Mouse (Mus musculus) urinary bladder, postnatal 4 days (tissue): Measurements from ENCODE around the gene Pdgfra.

Experiments
- DNase-seq, 2 experiments: peaks; one replicate each; pipeline ENCODE4 v3.0.0; 2021 to 2022; ENCODE audit warnings: low spot score in 2 of 2

The Pdgfra gene

DNA sequence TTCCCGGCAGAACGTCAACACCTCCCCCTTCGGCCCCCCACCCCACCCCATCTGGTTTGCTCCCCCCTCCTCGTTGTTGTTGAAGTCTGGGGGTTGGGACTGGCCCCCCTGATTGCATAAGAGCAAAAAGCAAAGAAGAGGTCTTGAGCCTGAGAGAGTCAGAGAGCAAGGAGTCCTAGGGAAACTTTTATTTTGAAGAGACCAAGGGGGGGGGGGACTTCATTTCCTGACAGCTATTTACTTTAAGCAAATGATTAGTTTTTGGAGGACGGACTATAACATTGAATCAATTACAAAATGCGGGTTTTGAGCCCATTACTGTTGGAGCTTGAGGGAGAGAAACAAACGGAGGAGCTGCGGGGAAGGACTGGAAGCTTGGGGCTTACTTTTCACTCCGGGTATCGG is at the start of gene Pdgfra:
Pdgfra (plus strand) TSS at position 272 of the 405 bp plus-strand sequence.
- peak in 1 of 2 experiments; percentile 58 for DNase-seq

DNA sequence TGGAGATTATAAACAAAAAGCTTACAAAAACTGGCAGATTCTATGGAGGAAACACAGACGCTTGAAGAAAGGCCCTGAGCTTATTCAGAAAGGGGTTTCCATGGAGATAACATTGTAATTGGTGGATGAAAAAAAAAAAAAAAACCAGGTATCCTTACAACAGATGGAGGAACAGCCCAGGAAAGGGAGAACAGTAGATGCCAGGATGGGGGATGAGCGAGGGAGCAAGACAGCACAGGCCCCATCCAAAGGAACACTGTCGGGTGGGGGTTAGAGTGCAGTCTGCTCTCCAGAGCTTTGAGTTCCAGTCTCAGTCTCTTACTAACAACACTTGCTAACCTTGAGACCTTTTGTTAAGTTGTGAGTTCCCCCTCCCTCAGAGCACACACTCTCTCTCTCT is 45.6 kb upstream of the Pdgfra start:
- no peak for DNase-seq

DNA sequence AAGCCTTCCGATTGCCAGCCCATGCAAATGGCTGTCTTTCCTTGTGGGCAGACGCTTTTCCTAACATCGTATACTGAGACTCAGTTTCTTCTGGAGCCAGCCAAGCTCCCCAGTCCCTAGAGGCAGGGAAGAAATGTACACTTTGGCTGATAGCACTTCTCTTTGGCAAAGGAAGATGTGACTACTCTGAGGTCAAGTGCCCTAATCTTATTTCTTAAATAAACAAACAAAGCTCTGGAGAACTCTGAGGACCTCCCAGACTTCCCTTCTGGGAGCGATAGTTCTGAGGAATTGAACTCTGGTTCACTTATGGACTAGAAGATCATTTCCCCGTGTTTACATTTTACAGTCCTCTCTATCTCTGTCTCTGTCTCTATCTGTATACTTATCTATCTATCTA is 42.7 kb upstream of the Pdgfra start:
- no peak for DNase-seq

DNA sequence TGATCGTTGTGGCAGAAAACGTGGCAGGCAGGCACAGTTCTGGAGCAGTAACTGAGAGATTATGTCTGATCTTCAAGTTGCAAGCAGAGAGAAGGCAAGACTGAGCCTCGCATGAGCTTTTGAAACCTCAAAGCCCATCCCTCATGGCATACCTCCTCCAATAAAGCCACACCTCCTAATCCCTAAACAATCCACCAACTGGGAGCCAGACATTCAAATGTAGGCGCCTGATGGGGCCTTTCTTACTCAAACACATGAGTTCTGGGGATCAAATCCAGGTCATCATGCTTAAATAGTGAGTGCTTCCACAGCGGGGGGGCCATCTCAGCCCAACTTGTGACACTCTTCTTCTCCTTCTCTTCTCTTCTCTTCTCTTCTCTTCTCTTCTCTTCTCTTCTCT is 40.3 kb upstream of the Pdgfra start:
- no peak for DNase-seq

DNA sequence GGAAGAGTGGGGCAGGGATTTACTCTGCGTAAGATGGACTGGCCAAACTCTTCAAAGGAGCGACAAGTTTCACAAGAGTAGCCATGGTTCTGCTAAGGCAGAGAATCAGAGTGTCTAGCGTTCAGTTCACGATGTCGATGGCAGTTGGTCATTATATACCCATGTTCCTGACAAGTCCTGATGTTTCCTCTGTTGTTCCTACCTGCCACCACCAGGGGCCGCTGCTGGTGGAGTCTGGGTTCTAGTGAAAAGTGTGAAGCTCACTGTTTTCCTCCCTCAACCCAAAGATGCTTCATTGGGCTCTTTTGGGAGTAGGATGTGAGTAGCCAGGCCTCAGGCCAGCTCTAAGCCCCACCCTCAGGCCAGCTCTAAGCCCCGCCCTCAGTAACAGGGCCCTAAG is 33.3 kb upstream of the Pdgfra start:
- peak in 1 of 2 experiments; percentile 55 for DNase-seq

DNA sequence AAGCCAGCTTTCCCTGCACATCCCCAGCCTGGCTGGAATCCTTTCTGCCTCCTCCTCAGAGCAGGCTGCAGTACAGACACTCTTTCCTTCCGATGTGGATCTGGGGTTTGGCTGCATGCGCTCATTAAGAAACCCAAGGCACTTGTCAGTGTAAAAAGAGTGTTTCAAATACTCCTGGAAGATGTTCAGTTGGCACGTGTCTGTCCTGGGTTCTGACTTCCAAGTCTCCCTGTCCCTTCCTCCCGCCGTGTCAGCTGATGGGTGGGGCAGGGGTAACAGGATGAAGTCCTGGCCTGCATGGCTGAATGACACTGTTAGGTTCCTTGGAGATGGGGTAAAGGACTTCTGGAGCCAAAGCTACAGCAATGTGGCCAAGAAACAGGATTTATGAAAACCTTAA is 30.4 kb upstream of the Pdgfra start:
- peak; percentile 58 to 60 for DNase-seq

DNA sequence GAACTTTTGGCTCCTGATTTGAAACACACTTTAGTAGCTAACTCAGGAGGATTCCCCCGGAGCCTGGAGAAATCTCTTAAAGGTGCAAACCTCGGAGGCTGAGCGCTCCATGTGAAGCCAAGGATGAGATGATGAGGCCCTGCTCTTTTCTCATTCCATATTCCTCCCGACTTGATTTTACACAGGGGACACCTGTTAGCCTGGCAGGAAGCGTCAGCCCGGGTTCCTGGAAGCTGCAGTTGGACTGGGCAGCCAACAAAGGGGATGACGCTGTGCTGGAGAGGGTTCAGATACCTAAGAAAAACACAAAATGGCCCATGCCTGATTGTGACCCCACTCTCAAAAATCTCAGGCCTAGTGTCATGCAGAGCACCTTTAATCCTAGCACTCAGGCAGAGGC is 17.4 kb upstream of the Pdgfra start:
- peak in 1 of 2 experiments; percentile 51 for DNase-seq

DNA sequence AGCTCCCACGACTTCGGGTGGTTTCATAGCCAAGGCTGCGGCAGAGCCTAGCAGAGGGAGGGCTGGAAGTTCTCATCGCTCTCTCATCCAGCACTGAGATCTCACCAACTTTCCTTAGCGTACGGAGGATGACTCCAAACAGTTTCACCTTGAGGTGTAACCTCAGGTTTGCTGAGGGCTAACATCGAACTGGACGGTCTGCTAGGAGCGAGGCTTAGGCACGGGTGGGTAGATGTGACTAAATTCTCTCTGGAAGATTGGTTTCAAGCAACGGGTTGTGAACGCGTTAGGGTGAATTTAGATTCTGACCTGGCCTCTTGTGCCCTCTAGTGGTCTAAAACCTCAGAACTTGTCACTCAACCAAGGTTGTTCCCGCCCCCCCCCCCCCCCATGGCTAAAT is 9.0 kb upstream of the Pdgfra start:
- DNase-seq: peak in 1 of 2 experiments; percentile 68

DNA sequence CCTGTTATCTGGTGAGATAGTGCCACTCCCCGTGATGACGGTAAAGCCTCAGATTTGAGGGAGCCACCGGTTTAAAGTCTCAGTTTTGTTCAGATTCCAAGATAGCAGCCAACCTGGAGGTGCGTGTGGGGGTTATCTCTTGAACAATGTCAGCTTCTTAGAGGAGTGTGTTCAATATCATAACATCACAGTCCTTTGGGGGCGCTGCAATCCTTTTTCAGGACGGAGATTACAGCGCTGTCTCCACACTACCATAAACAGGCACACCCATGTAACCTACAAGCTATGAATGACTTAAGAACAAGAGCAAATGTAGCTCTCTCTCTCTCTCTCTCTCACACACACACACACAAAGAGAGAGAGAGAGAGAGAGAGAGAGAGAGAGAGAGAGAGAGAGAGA is 8.3 kb upstream of the Pdgfra start:
- peak in 1 of 2 experiments; percentile 52 for DNase-seq

DNA sequence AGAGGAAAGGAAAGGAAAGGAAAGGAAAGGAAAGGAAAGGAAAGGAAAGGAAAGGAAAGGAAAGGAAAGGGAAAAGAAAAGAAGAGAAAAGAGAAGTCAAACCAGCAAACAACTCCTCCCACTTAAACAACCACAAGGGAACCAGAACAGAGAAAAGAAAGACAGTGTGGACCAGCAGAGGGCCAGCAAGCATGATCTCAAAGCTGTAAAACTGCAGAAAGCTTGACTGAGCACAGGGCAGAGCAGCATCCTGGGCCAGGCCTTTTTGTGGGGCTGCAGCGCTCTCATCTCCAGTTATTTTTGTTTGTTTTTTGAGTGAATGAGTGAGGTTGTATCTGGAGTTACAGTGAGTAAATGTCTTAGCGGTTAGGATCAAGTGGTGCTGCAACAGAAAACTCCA is 6.8 kb upstream of the Pdgfra start:
- peak in 1 of 2 experiments; percentile 23 for DNase-seq

DNA sequence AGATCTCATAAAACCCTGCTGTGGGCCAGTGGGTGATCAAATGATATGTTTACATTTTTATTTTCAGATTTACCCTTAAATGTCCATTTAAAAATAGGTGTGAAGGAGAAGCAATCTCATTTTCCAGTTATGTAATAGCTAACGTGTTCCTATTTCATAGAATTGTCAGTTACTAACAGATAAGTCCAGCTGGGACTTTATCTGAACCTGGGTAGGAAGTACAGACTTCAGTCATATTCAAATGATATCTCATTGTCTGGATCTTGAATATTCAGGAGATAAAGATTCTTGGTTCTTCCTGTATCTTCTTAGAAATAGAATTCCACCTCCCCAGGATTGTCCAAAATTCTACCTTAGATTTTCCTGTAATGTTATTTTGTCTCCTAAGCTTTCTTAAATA is 5.6 kb upstream of the Pdgfra start:
- DNase-seq: no peak

DNA sequence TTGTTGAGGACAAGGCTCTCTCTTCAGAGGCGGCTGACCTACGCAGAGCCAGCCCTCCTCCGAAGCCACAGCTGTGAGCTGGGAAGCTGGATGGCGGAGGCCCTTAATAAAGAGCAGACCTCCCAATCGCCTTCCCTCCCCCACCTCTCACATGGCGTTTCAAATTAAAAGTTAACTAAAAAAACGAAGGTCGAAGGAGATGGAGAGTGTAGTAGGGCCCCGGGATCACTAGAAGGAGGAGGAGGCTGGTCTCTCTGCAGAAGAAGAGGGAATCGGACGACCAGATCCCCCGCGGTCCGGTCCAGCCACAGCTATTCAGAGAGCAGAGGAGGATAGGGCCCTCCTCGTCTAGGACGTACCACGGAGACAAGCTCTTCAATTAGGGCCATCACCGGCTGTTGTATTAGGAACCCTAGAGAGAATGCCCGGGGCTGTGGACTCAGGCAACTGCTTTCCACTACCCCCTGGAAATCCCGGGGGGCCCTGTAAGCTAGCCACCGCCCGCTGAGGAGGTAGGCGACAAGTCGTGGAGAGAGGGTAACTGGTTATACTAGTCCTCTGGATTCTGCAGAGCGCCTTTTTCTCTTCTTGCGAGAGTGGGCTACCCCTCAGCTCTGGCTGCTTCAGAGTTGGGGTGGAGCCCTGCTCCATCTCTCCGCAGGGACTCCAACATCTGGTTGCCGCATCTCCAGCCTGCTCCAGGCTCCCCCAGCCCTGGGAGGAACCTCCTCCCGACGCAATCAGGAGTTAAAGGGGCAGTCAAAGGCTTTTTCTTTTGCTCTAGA is 3.6 kb upstream of the Pdgfra start:
- peak; percentile 59 to 63 for DNase-seq

DNA sequence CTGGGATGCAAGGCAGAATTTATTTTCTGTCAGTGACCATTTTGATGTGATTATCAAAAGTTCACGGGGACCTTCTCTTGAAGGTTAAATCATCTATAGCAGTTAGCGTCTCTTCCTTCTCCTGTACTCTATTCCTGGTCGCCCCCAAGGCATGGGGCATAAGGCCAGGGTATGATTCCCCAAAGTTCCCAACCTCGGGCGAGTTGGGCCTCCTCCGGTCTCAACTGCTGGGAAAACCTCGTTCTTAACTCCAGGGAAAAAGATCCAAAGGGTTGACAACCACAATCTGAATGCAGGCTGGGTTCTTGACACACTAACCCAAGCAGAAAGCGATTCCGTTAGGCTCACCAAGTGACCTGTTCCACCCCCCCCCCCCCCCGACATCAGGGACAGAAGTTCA is 2.7 kb upstream of the Pdgfra start:
- DNase-seq: peak in 1 of 2 experiments; percentile 50

DNA sequence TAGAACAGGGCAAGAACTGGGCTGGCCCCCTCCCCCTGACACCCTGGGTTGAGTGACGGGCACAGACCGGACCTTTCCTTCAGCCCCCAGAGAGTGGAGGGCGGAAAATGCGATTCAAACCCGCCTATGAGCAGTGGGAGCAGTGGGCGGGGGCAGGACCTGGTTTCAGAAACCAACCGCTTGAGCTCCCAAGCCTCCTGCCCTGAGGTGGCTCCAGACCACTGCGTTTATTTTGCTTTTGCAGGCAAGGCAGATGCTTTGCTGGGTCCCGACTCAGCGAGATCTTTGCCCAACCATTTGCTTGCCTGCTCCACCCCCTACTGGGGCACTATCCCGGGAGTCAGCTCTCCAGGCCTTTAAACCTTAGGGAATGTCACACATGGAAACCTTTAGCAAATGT is 2.2 kb upstream of the Pdgfra start:
- DNase-seq: peak; percentile 41 to 59

DNA sequence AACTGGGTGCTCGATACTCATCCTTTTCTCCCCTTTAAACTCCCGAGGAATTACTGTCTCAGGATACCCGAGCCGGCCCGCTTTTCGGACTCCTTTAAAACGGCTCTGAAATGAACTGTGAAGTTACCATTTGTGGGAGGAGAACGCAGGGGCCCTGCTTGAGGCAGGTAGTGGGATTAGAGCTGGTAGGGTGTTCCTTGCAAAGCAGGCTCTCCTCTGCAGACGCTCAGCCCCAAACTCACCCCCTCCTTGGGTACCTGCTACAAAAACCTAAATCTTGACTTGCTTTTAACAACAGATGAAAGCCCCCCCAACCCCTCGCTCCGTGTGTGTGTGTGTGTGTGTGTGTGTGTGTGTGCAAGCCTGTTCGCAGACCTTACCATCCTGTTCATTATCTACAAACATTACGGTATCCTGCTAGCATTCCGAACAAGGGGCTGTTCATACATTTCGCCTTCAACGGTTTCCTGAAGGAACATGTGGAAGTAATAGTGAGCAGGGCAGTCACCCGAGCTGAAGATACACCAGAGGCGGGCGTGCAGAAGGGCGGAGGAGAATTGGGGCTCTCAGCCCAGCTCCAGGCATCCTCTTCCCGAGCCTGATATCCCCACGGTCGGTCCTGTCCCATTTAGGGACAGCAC is 1.6 kb upstream of the Pdgfra start:
- DNase-seq: peak in 1 of 2 experiments; percentile 58

DNA sequence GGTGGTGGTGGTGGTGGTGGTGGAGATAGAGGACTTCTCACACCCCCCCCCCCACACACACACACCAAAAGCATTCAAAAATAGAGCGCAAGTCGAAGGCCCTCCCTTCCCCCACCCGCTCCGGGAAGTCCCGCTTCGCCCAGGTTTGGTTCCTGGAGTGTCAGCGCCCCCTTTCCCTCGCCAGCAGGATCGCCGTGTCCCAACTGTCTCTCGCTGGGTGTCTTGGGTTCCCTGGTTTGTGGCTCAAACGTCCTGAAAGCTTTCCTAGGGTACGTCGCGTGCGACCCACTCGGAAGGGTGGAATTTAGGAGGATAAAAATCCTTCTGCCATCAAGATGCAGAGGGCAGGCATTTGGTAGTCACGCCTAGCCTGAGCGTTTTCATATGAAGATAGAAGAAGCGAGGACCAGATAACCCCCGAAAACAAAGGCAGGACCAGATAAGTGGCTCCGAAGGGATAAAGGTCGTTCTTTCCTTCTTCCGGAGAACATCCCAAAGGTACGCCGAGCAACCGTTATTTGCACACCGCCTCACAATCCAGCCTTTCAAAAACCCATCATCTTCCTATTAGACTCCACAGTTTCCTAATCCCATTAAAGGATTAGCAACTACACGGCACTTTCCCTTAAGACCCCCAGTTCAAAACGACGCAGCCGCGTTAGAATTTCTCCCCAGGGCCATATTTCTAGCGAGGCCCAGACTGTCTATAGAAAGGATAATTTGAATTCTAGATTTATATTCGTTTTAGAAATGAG is 769 bp upstream of the Pdgfra start:
- DNase-seq: peak; percentile 78 to 88

DNA sequence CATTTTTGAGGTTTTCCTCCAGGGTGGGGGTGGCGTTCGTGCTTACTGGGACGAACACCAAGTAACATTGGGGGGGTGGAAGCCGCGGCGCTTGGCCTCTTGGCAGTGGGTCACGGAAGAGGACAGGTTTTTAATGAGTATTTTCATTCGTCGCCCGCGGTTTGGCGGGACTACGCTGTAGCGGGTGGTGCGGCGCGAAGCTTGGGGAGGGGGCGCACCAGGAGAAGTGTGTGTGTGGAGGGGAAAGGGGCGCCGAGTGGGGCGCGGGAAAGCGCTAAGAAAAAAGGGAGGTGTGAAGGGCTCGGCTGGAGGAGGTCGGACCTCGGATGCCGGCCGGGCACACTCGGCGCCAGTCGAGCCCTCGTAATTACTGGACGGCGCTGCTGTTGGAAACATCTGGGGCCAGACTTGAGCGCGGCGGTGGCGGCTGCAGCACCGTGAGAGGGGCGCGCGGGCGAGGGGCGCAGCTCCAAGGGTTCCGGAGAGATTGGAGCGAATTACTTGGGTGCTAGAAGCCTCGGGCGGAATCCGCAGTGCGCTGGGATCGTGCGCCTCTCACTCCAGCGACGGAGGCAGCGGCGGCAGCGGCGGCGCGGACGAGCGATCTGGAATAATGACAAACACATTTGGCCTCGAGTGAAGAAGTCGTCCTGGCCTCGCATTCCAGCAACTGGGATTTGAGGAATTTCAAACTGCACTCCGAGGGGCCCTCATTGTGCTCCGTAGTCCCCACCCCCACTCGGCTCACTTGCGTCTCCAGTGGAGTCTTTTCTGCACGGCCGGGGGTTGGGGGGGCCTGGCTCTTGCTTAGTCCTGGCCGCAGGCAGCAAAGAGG is 916 bp downstream of the Pdgfra start:
- DNase-seq: peak; percentile 65 to 81

DNA sequence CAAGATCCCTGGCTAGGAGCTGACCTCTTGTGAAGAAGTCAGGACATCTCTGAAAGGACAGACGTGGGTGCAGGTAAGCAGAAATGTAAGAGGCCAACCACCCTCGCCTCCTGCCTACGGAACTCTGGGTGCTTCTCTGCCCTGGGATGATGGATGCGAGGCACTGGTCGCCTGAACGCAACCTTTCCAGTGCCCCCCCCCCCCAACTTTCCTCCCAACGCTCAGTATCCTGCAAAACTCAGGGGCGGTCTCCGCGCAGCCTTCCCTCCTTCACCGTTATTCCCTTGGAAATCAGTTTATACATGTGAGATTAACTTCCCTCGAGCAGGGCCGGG is 1.5 kb downstream of the Pdgfra start:
- no peak for DNase-seq

DNA sequence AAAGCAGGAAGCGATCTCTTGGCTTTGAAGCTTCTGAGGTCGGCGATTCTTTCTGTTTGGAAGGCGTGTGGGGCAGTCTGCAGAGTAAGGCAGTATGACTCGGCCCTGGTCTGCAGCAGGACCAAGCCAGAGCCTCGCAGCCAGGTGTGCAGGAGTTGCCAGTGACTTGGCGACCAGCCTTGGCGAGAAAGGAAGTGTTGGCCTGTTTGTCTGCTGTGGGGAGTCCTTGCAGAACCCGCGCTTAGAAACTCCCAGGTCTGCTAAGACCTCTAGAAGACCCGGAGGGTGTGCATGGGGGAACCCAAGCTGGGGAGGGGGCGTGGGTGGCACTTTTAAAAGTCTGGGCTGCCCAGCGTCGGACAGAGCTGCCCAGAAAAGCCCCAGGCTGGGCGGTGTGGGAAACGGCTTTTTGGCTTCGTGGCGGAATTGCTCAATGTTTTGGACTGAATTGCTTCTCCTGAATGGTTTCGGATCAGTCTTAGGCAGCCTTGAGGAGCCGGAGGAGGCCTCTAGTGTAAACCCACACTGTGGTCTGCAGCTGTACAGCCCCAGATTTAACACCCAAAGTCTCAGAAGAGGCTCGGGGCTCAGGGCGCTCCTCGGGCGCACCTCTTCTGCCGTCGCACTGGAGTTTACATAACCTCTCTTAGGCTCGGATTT is 2.0 kb downstream of the Pdgfra start:
- peak in 1 of 2 experiments; percentile 66 for DNase-seq

DNA sequence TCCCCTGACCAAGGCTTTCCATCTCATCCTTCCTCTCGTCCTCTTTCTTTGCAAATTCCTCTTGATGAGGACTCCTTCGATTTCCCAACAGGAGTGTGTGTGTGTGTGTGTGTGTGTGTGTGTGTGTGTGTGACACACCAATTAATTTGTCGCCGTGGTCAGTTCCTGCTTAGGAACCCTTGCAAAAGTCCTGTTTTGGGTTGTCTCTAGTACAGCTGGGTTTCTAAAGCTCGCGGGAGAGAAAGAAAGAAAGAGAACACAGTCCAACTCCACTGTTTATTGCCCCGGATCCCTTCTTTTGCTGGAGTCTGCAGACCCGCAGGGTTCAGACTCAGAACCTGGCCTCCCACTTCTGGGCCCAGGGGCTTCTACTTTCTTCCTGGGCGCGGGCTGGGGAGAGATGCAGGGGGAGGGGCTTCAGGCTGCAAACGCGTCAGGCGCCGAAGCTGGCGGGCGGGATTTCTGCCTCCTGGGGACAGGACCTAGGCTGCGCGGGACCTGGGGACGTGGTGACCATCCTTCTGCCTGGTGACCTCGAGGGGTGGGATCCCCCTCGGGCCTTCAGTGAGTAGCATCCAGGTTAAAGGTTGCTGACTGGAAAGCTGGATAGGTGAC is 2.6 kb downstream of the Pdgfra start:
- peak; percentile 57 to 71 for DNase-seq

DNA sequence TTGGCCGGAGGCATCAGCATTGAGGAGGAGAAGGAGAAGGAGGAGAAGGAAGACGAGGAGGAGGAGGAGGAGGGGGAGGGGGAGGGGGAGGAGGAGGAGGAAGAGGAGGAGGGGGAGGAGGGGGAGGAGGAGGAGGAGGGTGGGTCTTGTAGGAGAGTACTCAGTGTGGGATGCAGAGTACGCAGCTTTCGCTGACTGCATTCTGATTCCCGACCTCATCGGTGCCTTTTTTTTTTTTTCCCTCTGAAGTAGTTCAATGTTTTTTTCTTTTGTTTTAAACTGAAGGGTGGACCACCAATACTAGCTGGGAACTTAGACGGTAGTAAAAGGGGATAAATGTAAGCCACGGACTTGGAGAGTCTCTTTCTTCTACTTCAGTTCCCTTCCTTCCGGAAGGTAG is 3.2 kb downstream of the Pdgfra start:
- DNase-seq: no peak
